Comparison of ENCODE assay signal across 8 mouse cellular contexts in genomic region chr2:103625349-103625932, GRCm38 (mm10). TPM values are rescaled to one million over a fixed set of nuclear protein-coding genes. Genes with fewer than 3 reads are reported as not detected.
DNase-seq lines count a peak whose midpoint lies in the region; ATAC-seq and TF ChIP-seq lines count a peak whose summit lies in the region.

No protein-coding gene starts in this region.

- no peak for DNase-seq in intestine, embryonic 14.5 days (ENCODE audit: low spot score)
- DNase-seq in ovary, adult 18-20 months (ENCODE audit: low spot score), result no peak
- DNase-seq in cerebellum, adult 8-10 months, result no peak
- no peak for DNase-seq in left cerebral cortex, adult 9 months (ENCODE audit: low spot score in 2 of 2)

- H3K27me3 ChIP-seq in intestine, embryonic 14.5 days (replicated peaks; ENCODE audit: control insufficient read depth, insufficient read depth, low read length), result no peaks in the 10 kb centered on the region
- no peaks in the 10 kb centered on the region for H3K27me3 ChIP-seq in intestine, postnatal 0 days (replicated peaks; ENCODE audit: control insufficient read depth, insufficient read depth, low read length)
- H3K27me3 ChIP-seq in forebrain, embryonic 12.5 days, result 0 out of 2 replicates have a peak, but pooled peaks cover 5% of the 10 kb centered on the region
- H3K27me3 ChIP-seq in kidney, embryonic 14.5 days (ENCODE audit: control insufficient read depth, insufficient read depth, low read length), result no peaks in the 10 kb centered on the region
- no peaks in the 10 kb centered on the region; the same call in 1 of the 2 replicates for H3K27me3 ChIP-seq in neural tube, embryonic 14.5 days (ENCODE audit: control insufficient read depth, insufficient read depth, low read length)

- H3K4me3 ChIP-seq in intestine, embryonic 14.5 days (ENCODE audit: low read depth, low read length), result no peak overlapping the region
- H3K4me3 ChIP-seq in intestine, postnatal 0 days (ENCODE audit: low read depth, low read length), result no peak overlapping the region
- H3K4me3 ChIP-seq in forebrain, embryonic 12.5 days (replicated peaks), result no peak overlapping the region
- H3K4me3 ChIP-seq in kidney, embryonic 14.5 days (ENCODE audit: low read length), result no peak overlapping the region
- no peak overlapping the region for H3K4me3 ChIP-seq in neural tube, embryonic 14.5 days (ENCODE audit: low read depth, low read length)

- H3K36me3 ChIP-seq in intestine, embryonic 14.5 days (ENCODE audit: control insufficient read depth, insufficient read depth, low read length), result no peaks in the 10 kb centered on the region
- H3K36me3 ChIP-seq in intestine, postnatal 0 days (ENCODE audit: control insufficient read depth, insufficient read depth), result no peaks in the 10 kb centered on the region
- no peaks in the 10 kb centered on the region for H3K36me3 ChIP-seq in forebrain, embryonic 12.5 days (replicated peaks)
- no peaks in the 10 kb centered on the region for H3K36me3 ChIP-seq in kidney, embryonic 14.5 days (ENCODE audit: control insufficient read depth, insufficient read depth, low read length)
- H3K36me3 ChIP-seq in neural tube, embryonic 14.5 days (ENCODE audit: control insufficient read depth, insufficient read depth, low read length), result no peaks in the 10 kb centered on the region

- H3K27ac ChIP-seq in intestine, embryonic 14.5 days (ENCODE audit: low read depth), result no peak overlapping the region
- no peak overlapping the region for H3K27ac ChIP-seq in intestine, postnatal 0 days (ENCODE audit: low read depth, low read length)
- H3K27ac ChIP-seq in forebrain, embryonic 12.5 days, result peak overlapping the region; percentile 88
- H3K27ac ChIP-seq in kidney, embryonic 14.5 days (ENCODE audit: low read depth, low read length), result no peak overlapping the region; the same call in 1 of the 2 replicates
- peak overlapping the region; percentile 58; the same call in 1 of the 2 replicates for H3K27ac ChIP-seq in neural tube, embryonic 14.5 days (ENCODE audit: low read depth, low read length)

- no peak overlapping the region for H3K9ac ChIP-seq in intestine, embryonic 14.5 days (ENCODE audit: low read length)
- no peak overlapping the region for H3K9ac ChIP-seq in intestine, postnatal 0 days (ENCODE audit: low read depth, low read length)
- no peak overlapping the region for H3K9ac ChIP-seq in forebrain, embryonic 12.5 days
- no peak overlapping the region for H3K9ac ChIP-seq in kidney, embryonic 14.5 days (ENCODE audit: low read depth, low read length)
- no peak overlapping the region for H3K9ac ChIP-seq in neural tube, embryonic 14.5 days (replicated peaks; ENCODE audit: low read depth, low read length)

- WGBS in intestine, embryonic 14.5 days, result 31% methylated on average over 7 of the region's 7 CpGs
- WGBS in intestine, postnatal 0 days, result 34% methylated on average over 7 of the region's 7 CpGs
- 3% methylated on average over 7 of the region's 7 CpGs for WGBS in forebrain, embryonic 12.5 days
- 9% methylated on average over 7 of the region's 7 CpGs for WGBS in kidney, embryonic 14.5 days
- 7% methylated on average over 7 of the region's 7 CpGs for WGBS in neural tube, embryonic 14.5 days

- H3K9me3 ChIP-seq in intestine, embryonic 14.5 days (ENCODE audit: control insufficient read depth, low read length), result no peaks in the 10 kb centered on the region
- H3K9me3 ChIP-seq in intestine, postnatal 0 days (ENCODE audit: control insufficient read depth), result no peaks in the 10 kb centered on the region
- H3K9me3 ChIP-seq in forebrain, embryonic 12.5 days, result no peaks in the 10 kb centered on the region
- H3K9me3 ChIP-seq in kidney, embryonic 14.5 days (ENCODE audit: control insufficient read depth, low read length), result no peaks in the 10 kb centered on the region
- no peaks in the 10 kb centered on the region for H3K9me3 ChIP-seq in neural tube, embryonic 14.5 days (ENCODE audit: control insufficient read depth, low read length)

- 0 out of 2 replicates have a peak, but pooled peaks have one; percentile 23 for ATAC-seq in intestine, embryonic 14.5 days (replicated peaks; ENCODE audit: low FRiP score, low TSS enrichment, low read depth)
- ATAC-seq in intestine, postnatal 0 days, result no peak
- ATAC-seq in forebrain, embryonic 12.5 days (ENCODE audit: low FRiP score), result peak; percentile 92
- peak; percentile 85 for ATAC-seq in kidney, embryonic 14.5 days (ENCODE audit: low FRiP score, low TSS enrichment)
- peak; percentile 72 for ATAC-seq in neural tube, embryonic 14.5 days (ENCODE audit: low read depth)

- no peak for TF ChIP-seq CTCF in intestine, postnatal 0 days (IDR thresholded peaks at IDR 0.05; ENCODE audit: low read depth)

- H3K4me1 ChIP-seq in intestine, embryonic 14.5 days (replicated peaks; ENCODE audit: control insufficient read depth, insufficient read depth, low read length), result 0 out of 2 replicates have a peak, but pooled peaks cover 5% of the 10 kb centered on the region
- no peaks in the 10 kb centered on the region; the same call in 1 of the 2 replicates for H3K4me1 ChIP-seq in intestine, postnatal 0 days (replicated peaks; ENCODE audit: control insufficient read depth, insufficient read depth, low read length)
- peaks cover 50% of the 10 kb centered on the region for H3K4me1 ChIP-seq in forebrain, embryonic 12.5 days
- peaks cover 26% of the 10 kb centered on the region for H3K4me1 ChIP-seq in kidney, embryonic 14.5 days (ENCODE audit: control insufficient read depth, insufficient read depth, low read length)
- peaks cover 19% of the 10 kb centered on the region for H3K4me1 ChIP-seq in neural tube, embryonic 14.5 days (ENCODE audit: control insufficient read depth, insufficient read depth, low read length)

- no peak overlapping the region for H3K4me2 ChIP-seq in intestine, embryonic 14.5 days (ENCODE audit: low read length)
- H3K4me2 ChIP-seq in intestine, postnatal 0 days (replicated peaks; ENCODE audit: low read depth), result no peak overlapping the region
- peak overlapping the region; percentile 40 for H3K4me2 ChIP-seq in forebrain, embryonic 12.5 days
- H3K4me2 ChIP-seq in kidney, embryonic 14.5 days (replicated peaks; ENCODE audit: low read depth, low read length), result peak overlapping the region; percentile 19
- H3K4me2 ChIP-seq in neural tube, embryonic 14.5 days (ENCODE audit: low read depth, low read length), result 0 out of 2 replicates have a peak overlapping the region, but pooled peaks have one; percentile 4

RNA-seq across cellular contexts. Expression of gene Abtb2, which starts 59.3 kb away (rescaled TPM):
- polyA plus RNA-seq in intestine, embryonic 14.5 days (2014; fragmentation: Nextera tagmentation; extraction: Ambion mirVana), result 4.1 and 4.4 TPM in 2 replicates
- 3.8 and 3.9 TPM in 2 replicates for polyA plus RNA-seq in intestine, postnatal 0 days (2015; fragmentation: Nextera tagmentation; extraction: Ambion mirVana)
- 14.9 and 15.7 TPM in 2 replicates for polyA plus RNA-seq in forebrain, embryonic 12.5 days (2016; fragmentation: Nextera tagmentation; extraction: Ambion mirVana)
- 4.9 and 7.6 TPM in 2 replicates for polyA plus RNA-seq in kidney, embryonic 14.5 days (2014; fragmentation: Nextera tagmentation; extraction: Ambion mirVana)
- 7.8 and 10.3 TPM in 2 replicates for polyA plus RNA-seq in neural tube, embryonic 14.5 days (2014; fragmentation: Nextera tagmentation; extraction: Ambion mirVana)

Comparison
In these comparisons a context has a peak if more than half of its experiments do, and no peak if none do; other contexts are left out.
1. H3K27ac ChIP-seq: peak in forebrain, embryonic 12.5 days (single experiment) and neural tube, embryonic 14.5 days (single experiment); none in intestine, embryonic 14.5 days (single experiment), intestine, postnatal 0 days (single experiment) and kidney, embryonic 14.5 days (single experiment).
2. H3K4me2 ChIP-seq: peak in forebrain, embryonic 12.5 days (single experiment), kidney, embryonic 14.5 days (single experiment) and neural tube, embryonic 14.5 days (single experiment); none in intestine, embryonic 14.5 days (single experiment) and intestine, postnatal 0 days (single experiment).